Mouse (Mus musculus) cortical plate, adult 2 months (tissue): ENCODE measurements around the gene Ugt1a8. TPM values are rescaled to one million over a fixed set of nuclear protein-coding genes. Genes with fewer than 3 reads are reported as not detected.
"Not testable (repeated sequence)": the region's sequence is repeated elsewhere in the genome, so short reads cannot be mapped to it uniquely, and the experiment has no call there.

Experiments used
- H3K27ac ChIP-seq: fragments of 200-500 bp; 2 replicates; pipeline ENCODE4 v1.5.1; 2012; ENCODE audit warnings: low read length, control low read depth, inconsistent platforms; ENCODE audit not compliant: insufficient read depth
- H3K4me1 ChIP-seq: fragments of 200-500 bp; 2 replicates; pipeline ENCODE4 v1.6.1; 2011; ENCODE audit warnings: low read length; ENCODE audit not compliant: control insufficient read depth, insufficient read depth
- H3K4me3 ChIP-seq: fragments of 200-500 bp; 2 replicates; pipeline ENCODE4 v1.5.1; 2011; ENCODE audit warnings: mild to moderate bottlenecking, low read length, control low read depth; ENCODE audit not compliant: insufficient read depth
- CTCF ChIP-seq: fragments of 200-500 bp; IDR thresholded peaks from 2 replicates; pipeline ENCODE4 v1.5.1; 2011; ENCODE audit warnings: mild to moderate bottlenecking, control low read depth, low read length; ENCODE audit not compliant: insufficient read depth; ENCODE audit errors: extremely low read depth
- POLR2A ChIP-seq: fragments of 200-500 bp; IDR thresholded peaks from 2 replicates; pipeline ENCODE4 v1.6.1; 2011; ENCODE audit warnings: mild to moderate bottlenecking, low read length, control low read depth; ENCODE audit not compliant: insufficient read depth; ENCODE audit errors: extremely low read depth
- polyA plus RNA-seq: library from polyadenylated mRNA; depleted of rRNA; stranded (reverse); fragments of >200 nt; gene quantifications from 2 replicates; pipeline ENCODE4 v1.2.3, GENCODE M21; 2012

The Ugt1a8 gene
- polyA plus RNA-seq, 1 experiment: not detected

- TF ChIP-seq POLR2A (no peak), CTCF (no peak)
Measured at GRCm38 (mm10) chr1:88215466-88216380, 128.1 kb downstream of the Ugt1a8 start.

GRCm38 (mm10) chr1:88216551-88216950 is 128.9 kb downstream of the Ugt1a8 start:
- Histone ChIP-seq H3K4me1 (no peaks in the 10 kb centered on the region), H3K4me3 (no peak overlapping the region), H3K27ac (no peak overlapping the region)
- no peak for TF ChIP-seq POLR2A

More at GRCm38 (mm10) chr1:88215466-88216380, 128.1 kb downstream of the Ugt1a8 start:
- Histone ChIP-seq H3K4me1 (no peaks in the 10 kb centered on the region), H3K4me3 (no peak overlapping the region), H3K27ac (no peak overlapping the region)

GRCm38 (mm10) chr1:88217144-88217543 is 129.5 kb downstream of the Ugt1a8 start:
- H3K27ac ChIP-seq: no peak overlapping the region
- no peak for TF ChIP-seq POLR2A
- TF ChIP-seq CTCF: no peak

GRCm38 (mm10) chr1:88217576-88217975 is 130.0 kb downstream of the Ugt1a8 start:
- H3K4me3 ChIP-seq: no peak overlapping the region
- H3K27ac ChIP-seq: no peak overlapping the region
- H3K4me1 ChIP-seq: no peaks in the 10 kb centered on the region
- TF ChIP-seq CTCF: no peak
- no peak for TF ChIP-seq POLR2A

More at GRCm38 (mm10) chr1:88217144-88217543, 129.5 kb downstream of the Ugt1a8 start:
- Histone ChIP-seq H3K4me3 (no peak overlapping the region), H3K4me1 (no peaks in the 10 kb centered on the region)

- Histone ChIP-seq H3K27ac (no peak overlapping the region), H3K4me3 (no peak overlapping the region), H3K4me1 (no peaks in the 10 kb centered on the region)
- no peak for TF ChIP-seq POLR2A
Measured at GRCm38 (mm10) chr1:88218051-88218450, 130.4 kb downstream of the Ugt1a8 start.

GRCm38 (mm10) chr1:88218591-88218990 is 131.0 kb downstream of the Ugt1a8 start:
- no peak overlapping the region for H3K27ac ChIP-seq
- H3K4me3 ChIP-seq: no peak overlapping the region
- TF ChIP-seq CTCF (no peak), POLR2A (no peak)
- no peaks in the 10 kb centered on the region for H3K4me1 ChIP-seq

- no peaks in the 10 kb centered on the region for H3K4me1 ChIP-seq
- no peak for TF ChIP-seq CTCF
- no peak for TF ChIP-seq POLR2A
- H3K4me3 ChIP-seq: no peak overlapping the region
- H3K27ac ChIP-seq: no peak overlapping the region
Measured at GRCm38 (mm10) chr1:88219054-88219453, 131.4 kb downstream of the Ugt1a8 start.

- H3K4me1 ChIP-seq: no peaks in the 10 kb centered on the region
- no peak overlapping the region for H3K27ac ChIP-seq
- TF ChIP-seq CTCF (no peak), POLR2A (no peak)
- no peak overlapping the region for H3K4me3 ChIP-seq
Measured at GRCm38 (mm10) chr1:88220336-88220735, 132.7 kb downstream of the Ugt1a8 start.

GRCm38 (mm10) chr1:88222216-88222615 is 134.6 kb downstream of the Ugt1a8 start:
- H3K4me3 ChIP-seq: no peak overlapping the region
- no peak for TF ChIP-seq POLR2A
- no peak for TF ChIP-seq CTCF

GRCm38 (mm10) chr1:88223011-88223515 is 135.4 kb downstream of the Ugt1a8 start:
- H3K4me3 ChIP-seq: not testable (repeated sequence)

More at GRCm38 (mm10) chr1:88222216-88222615, 134.6 kb downstream of the Ugt1a8 start:
- Histone ChIP-seq H3K4me1 (no peaks in the 10 kb centered on the region), H3K27ac (no peak overlapping the region)

More at GRCm38 (mm10) chr1:88223011-88223515, 135.4 kb downstream of the Ugt1a8 start:
- not testable (repeated sequence) for H3K4me1 ChIP-seq, H3K27ac ChIP-seq
